Mouse (Mus musculus) lung, adult 2 months (tissue): ENCODE measurements around the gene Srp68. TPM values are rescaled to one million over a fixed set of nuclear protein-coding genes. Genes with fewer than 3 reads are reported as not detected.
"Not testable (repeated sequence)": the region's sequence is repeated elsewhere in the genome, so short reads cannot be mapped to it uniquely, and the experiment has no call there.

Source experiments
- DNase-seq: peaks from one replicate; pipeline ENCODE4 v3.0.0; 2022
- H3K4me1 ChIP-seq: fragments of 200-500 bp; 2 replicates; pipeline ENCODE4 v1.6.1; 2011; ENCODE audit warnings: low read length; ENCODE audit not compliant: control insufficient read depth, insufficient read depth
- H3K4me3 ChIP-seq: fragments of 200-500 bp; replicated peaks from 2 replicates; pipeline ENCODE3; 2011; ENCODE audit warnings: low read depth, mild to moderate bottlenecking, control low read depth, low read length; ENCODE audit errors: extremely low read depth
- CTCF ChIP-seq: fragments of 200-500 bp; IDR thresholded peaks from 2 replicates; pipeline ENCODE4 v1.5.1; 2011; ENCODE audit warnings: mild to moderate bottlenecking, low read length, control low read depth; ENCODE audit not compliant: insufficient read depth
- POLR2A ChIP-seq: fragments of 200-500 bp; IDR thresholded peaks from 2 replicates; pipeline ENCODE4 v1.6.1; 2011; ENCODE audit warnings: low read depth, mild to moderate bottlenecking, control low read depth, low read length, borderline replicate concordance; ENCODE audit errors: extremely low read depth
- WGBS: fragments of 180-500 bp; shearing (Covaris S2); methylation state at CpG from one replicate; pipeline ENCODE4 v1.1.7; 2018; 5-methylcytosine and 5-hydroxymethylcytosine counted together
- polyA plus RNA-seq: library from polyadenylated mRNA; depleted of rRNA; stranded (reverse); fragments of >200 nt; gene quantifications from 2 replicates; pipeline ENCODE4 v1.2.3, GENCODE M21; 2012

Srp68 gene
- polyA plus RNA-seq, 1 experiment: 42.9 TPM

GRCm38 (mm10) chr11:116285770-116286191 is 11.8 kb upstream of the Srp68 start:
- 55% methylated on average over 7 of the region's 7 CpGs for WGBS
- no peak overlapping the region for H3K4me3 ChIP-seq
- DNase-seq: no peak
- peaks cover 2% of the 10 kb centered on the region; the same call in 1 of the 2 replicates for H3K4me1 ChIP-seq
- TF ChIP-seq CTCF: no peak
- no peak for TF ChIP-seq POLR2A

GRCm38 (mm10) chr11:116283982-116284381 is 10.0 kb upstream of the Srp68 start:
- no peak for DNase-seq
- no peak overlapping the region for H3K4me3 ChIP-seq
- peaks cover 2% of the 10 kb centered on the region; the same call in 1 of the 2 replicates for H3K4me1 ChIP-seq
- 29% methylated on average over 6 of the region's 6 CpGs for WGBS
- TF ChIP-seq POLR2A (no peak), CTCF (no peak)

- WGBS: 7% methylated on average over 48 of the region's 48 CpGs
- TF ChIP-seq CTCF (no peak), POLR2A (0 out of 2 replicates have a peak, but pooled peaks have one; percentile 5)
- peaks cover 2% of the 10 kb centered on the region; the same call in 1 of the 2 replicates for H3K4me1 ChIP-seq
- no peak for DNase-seq
- no peak overlapping the region for H3K4me3 ChIP-seq
Measured at GRCm38 (mm10) chr11:116282912-116283521, 9.0 kb upstream of the Srp68 start.

GRCm38 (mm10) chr11:116282089-116282488 is 8.1 kb upstream of the Srp68 start:
- WGBS: under 1% methylated on average over 11 of the region's 11 CpGs
- no peak for DNase-seq

GRCm38 (mm10) chr11:116281671-116282070 is 7.7 kb upstream of the Srp68 start:
- no peak for DNase-seq
- Histone ChIP-seq H3K4me1 (peaks cover 2% of the 10 kb centered on the region; the same call in 1 of the 2 replicates), H3K4me3 (no peak overlapping the region)
- 4% methylated on average over 18 of the region's 18 CpGs for WGBS
- TF ChIP-seq POLR2A (no peak), CTCF (no peak)

More at GRCm38 (mm10) chr11:116282089-116282488, 8.1 kb upstream of the Srp68 start:
- peaks cover 2% of the 10 kb centered on the region; the same call in 1 of the 2 replicates for H3K4me1 ChIP-seq
- no peak overlapping the region for H3K4me3 ChIP-seq
- TF ChIP-seq POLR2A (no peak), CTCF (no peak)

- WGBS: 8% methylated on average over 48 of the region's 48 CpGs
- no peak for DNase-seq
- TF ChIP-seq CTCF (no peak), POLR2A (no peak)
- peaks cover 2% of the 10 kb centered on the region; the same call in 1 of the 2 replicates for H3K4me1 ChIP-seq
- no peak within 1 kb of the TSS for H3K4me3 ChIP-seq
Measured at GRCm38 (mm10) chr11:116280751-116281663, 7.0 kb upstream of the Srp68 start, which contains the start of gene Galr2. Gene Galr2, plus strand, starts transcription at chr11:116280939.

GRCm38 (mm10) chr11:116277184-116277583 is 3.2 kb upstream of the Srp68 start:
- H3K4me3 ChIP-seq, H3K4me1 ChIP-seq, DNase-seq: not testable (repeated sequence)
- 78% methylated on average over 1 of the region's 1 CpGs for WGBS

- H3K4me1 ChIP-seq: peaks cover 4% of the 10 kb centered on the region; the same call in 1 of the 2 replicates
- WGBS: under 1% methylated on average over 39 of the region's 39 CpGs
- DNase-seq: no peak
- H3K4me3 ChIP-seq: peak overlapping the region; percentile 77
- TF ChIP-seq POLR2A (no peak), CTCF (no peak)
Measured at GRCm38 (mm10) chr11:116273469-116274044, 460 bp downstream of the Srp68 start.

- TF ChIP-seq CTCF: no peak
- no peak for TF ChIP-seq POLR2A
- Histone ChIP-seq H3K4me3 (peak overlapping the region; percentile 77), H3K4me1 (peaks cover 4% of the 10 kb centered on the region; the same call in 1 of the 2 replicates)
- DNase-seq: no peak
- 37% methylated on average over 12 of the region's 12 CpGs for WGBS
Measured at GRCm38 (mm10) chr11:116272589-116273468, 1.2 kb downstream of the Srp68 start.
